Mouse (Mus musculus): ENCODE measurements around the gene Gipc3. TPM values are rescaled to one million over a fixed set of nuclear protein-coding genes. Genes with fewer than 3 reads are reported as not detected.

Gipc3 gene
- polyA plus RNA-seq (2014; fragmentation: Illumina TruSeq; extraction: RNeasy Lipid Tissue Mini Kit (QIAGEN cat#74804); ENCODE audit: low read depth, low replicate concordance): not detected

GRCm38 (mm10) chr10:81342686-81343505 lies at the start of gene Gipc3:
Gene Gipc3 (minus strand): TSS chr10:81343266.

GRCm38 (mm10) chr10:81392781-81393185 lies 49.7 kb upstream of the Gipc3 start, which contains the start of gene Smim24:
Gene Smim24 (plus strand): TSS chr10:81393051.

GRCm38 (mm10) chr10:81388505-81389055 lies 45.5 kb upstream of the Gipc3 start, which contains the start of gene Gm48552:
Gene Gm48552 (plus strand): TSS chr10:81389005.

GRCm38 (mm10) chr10:81383802-81384604 lies 40.9 kb upstream of the Gipc3 start, which contains the start of the genes Dohh and Gm48551:
Gene Dohh (plus strand): TSS chr10:81384428.
Gene Gm48551 (plus strand): TSS chr10:81384466.

GRCm38 (mm10) chr10:81377793-81378552 lies 34.9 kb upstream of the Gipc3 start, which contains the start of gene Fzr1:
Gene Fzr1 (minus strand): TSS chr10:81378516.

DNA sequence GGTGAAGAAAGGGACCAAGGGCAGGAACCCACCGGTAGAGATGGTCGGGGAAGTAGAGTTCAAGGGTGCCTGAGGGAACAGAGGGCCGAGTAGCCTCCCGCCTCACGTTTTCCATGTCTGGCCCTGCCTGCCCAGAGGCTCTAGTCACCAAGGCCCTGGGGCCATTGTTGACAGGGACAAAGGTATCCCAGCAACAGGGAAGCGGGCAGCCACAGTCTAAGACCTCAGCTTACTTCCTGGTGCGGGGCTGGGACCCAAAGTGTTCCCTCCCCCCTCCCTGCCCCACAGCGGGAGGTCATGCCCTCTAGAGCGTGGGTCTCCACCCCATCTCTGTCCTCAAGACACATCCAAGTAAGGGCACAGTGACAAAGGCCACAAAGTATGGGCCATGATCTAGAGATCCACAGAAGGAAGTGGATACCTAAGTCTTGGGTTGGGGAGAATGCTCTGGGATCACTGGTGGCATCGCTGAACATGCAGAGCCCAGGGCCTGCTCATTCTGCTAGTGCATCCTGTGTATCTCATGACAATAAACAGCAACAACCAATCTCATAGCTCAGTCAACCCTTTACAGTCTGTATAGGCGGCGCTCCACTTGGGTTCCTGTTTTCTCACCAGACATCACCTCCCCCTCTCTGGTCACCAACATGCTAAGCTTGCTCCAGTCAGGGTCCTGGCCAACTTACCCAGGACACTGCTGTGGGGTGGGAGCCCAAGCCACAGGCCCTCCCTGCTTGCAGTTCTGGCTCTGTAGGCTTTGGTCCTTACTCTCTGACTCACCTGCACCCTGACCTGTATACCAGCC lies 22.8 kb upstream of the Gipc3 start, which contains the start of gene 4930404N11Rik:
4930404N11Rik (minus strand) TSS at position 145 of the 805 bp plus-strand sequence.

DNA sequence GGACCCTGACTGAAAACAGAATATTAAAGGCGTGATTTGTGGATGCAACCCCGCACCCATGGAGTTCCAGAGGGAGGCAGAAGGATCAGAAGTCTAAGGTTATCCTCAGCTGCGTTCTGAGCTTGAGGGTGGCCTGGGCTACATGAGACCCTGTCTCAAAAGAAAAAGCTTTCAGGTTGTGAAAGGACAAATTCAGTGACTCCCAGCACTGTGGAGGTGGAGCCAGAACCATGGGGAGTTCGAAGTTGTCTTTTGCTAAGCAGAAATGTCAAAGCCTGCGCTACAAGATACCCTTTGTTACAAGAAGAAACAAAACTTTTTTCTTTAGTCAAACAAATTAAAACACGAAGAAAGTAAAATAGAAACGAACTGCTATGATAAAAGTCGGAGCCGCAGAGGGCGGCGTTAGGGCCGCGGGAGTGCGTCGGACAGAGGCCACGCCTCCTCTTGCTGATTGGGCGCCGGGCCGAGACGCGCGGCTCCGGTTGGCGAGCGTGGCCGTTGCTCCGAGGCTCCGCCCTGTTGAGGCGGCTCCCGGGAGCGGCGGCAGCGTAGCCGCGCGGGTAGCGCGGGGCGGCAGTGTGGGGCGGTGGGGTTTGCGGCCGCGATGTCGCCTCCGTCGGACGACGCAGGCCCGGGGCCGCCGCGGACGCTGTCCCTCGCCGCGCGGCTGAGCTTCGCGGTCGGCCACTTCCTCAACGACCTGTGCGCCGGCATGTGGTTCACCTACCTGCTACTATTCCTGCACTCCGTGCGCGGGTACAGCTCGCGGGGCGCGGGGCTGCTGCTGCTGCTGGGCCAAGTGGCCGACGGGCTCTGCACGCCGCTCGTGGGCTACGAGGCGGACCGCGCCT lies 14.2 kb upstream of the Gipc3 start, which contains the start of gene Mfsd12:
Mfsd12 (plus strand) TSS at position 501 of the 854 bp plus-strand sequence.

DNA sequence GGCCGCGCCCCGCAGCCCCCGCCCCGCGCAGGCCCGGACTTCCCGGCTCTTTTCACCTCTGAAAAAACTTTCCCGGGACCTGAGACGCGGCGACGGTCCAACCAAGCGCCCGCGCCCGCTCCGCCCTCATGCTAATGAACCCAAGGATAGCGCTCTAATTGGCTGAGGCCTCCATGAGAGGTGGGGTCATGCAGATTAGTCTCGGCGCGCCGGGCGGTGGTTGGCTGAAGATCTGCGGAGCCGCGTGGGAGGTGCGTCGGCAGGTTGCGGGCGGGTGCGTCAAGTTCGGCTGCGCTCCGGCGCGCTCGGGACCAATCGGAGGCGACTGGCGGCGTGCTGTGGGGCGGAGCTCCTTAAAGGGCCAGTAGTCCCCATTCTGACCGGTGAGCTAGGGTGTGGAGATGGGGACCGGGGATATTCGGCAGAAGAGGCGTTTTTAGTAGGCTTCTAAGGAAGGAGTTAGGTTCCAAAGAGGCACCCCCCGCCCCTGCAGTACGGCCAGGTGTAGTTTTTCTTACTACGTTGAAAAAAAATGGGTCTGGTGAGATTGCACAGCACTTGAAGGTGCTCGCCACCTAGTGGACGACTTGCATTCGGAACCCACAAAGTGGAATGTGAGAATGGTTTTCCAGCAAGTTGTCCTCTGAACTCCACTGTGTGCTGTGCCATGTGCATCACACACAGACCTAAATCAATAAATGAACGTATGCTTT lies 7.4 kb upstream of the Gipc3 start, which contains the start of gene Hmg20b:
Hmg20b (minus strand) TSS at position 130 of the 713 bp plus-strand sequence.

GRCm38 (mm10) chr10:81328386-81328785 lies 14.7 kb downstream of the Gipc3 start, which contains the start of gene Tbxa2r:
Gene Tbxa2r (plus strand): TSS chr10:81328731.

DNA sequence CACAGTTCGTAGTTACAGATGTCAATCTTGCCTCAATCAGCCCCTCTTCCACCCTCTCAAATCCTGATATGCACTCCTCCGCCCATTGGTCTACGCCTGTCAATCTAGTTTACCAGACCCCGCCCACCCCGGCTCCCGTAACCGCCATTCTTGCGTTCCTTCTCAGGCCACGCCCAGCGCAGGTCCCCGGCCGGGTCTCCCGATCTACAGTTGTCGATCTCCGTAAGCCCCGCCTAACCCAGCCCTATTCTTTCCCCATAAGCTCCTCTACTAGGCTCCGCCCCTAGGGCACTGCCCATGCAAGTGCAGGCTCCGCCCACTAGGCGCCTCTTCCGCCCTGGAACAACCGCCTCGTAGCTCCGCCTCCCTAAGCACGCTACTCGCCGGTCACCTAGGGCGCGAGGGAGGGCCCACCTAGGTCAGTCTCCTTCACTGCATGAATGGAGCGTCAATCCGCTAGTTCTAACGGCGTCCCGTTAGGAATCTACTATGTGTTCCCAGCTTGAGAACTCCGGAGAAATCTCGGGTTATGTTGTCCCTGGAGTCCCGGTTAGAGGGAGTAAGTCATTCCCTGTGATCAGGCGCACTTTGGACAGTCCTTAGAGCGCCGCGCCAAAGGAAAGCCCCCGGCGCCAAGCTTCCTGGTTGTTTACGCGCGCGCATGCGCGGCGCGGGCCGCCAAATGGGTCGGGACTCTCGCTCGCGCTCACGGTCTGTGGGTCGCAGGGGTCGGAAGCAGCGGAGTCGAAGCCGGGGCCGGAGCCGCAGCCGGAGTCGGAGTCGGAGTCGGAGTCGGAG lies 22.3 kb downstream of the Gipc3 start, which contains the start of gene Cactin:
Cactin (plus strand) TSS at position 554 of the 798 bp plus-strand sequence.

DNA sequence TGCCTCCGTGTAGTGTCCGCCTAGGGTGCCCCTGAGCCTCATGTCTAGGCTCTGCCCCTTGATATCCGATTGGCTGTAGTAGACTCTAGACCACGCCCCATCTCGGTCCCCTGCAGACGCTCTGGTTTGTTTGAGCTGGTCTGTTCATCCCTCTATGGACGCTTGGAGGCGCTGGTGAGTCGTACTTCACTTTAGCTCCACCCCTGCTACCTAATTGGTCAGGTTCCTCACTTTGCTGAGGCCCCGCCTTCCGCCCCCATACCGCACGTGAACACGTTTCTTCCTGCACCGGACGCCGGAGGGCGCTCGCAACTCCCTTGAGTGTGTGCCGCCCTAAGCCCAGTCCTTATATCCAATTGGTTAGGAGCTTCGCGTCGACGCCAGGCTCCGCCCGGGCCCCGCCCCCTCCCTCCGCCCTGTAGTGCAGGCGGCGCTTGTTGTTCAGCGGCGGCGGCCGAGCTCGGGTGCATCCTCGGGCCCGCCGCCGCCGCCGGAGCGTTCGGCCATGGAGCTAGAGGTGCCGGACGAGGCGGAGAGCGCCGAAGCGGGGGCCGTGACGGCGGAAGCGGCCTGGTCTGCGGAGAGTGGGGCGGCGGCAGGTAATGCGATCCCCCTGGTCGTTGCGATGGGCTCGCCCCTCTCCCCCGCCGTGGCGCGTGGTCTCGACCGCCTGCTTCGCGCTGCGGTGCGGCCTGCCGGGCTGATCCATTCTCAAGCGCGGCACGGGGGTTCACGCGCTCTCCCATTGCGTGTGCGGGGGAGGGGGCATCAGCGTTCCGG lies 50.3 kb downstream of the Gipc3 start, which contains the start of gene Pip5k1c:
Pip5k1c (plus strand) TSS at position 410 of the 780 bp plus-strand sequence.

GRCm38 (mm10) chr10:81291511-81292104 lies 51.5 kb downstream of the Gipc3 start, which contains the start of gene Tjp3:
Gene Tjp3 (minus strand): TSS chr10:81291581.

